Mouse (Mus musculus) spleen, adult 2 months (tissue): Measurements from ENCODE around the gene Cep112.

Source experiments
- CTCF ChIP-seq: fragments of 200-500 bp; IDR thresholded peaks from 2 replicates; pipeline ENCODE4 v1.5.1; 2011; ENCODE audit warnings: mild to moderate bottlenecking, inconsistent platforms; ENCODE audit not compliant: insufficient read depth, insufficient read length, insufficient replicate concordance; ENCODE audit errors: extremely low read depth
- POLR2A ChIP-seq: fragments of 200-500 bp; IDR thresholded peaks from 2 replicates; pipeline ENCODE4 v1.6.1; 2011; ENCODE audit warnings: low read depth, low read length, inconsistent platforms

- TF ChIP-seq CTCF: no peak
- TF ChIP-seq POLR2A: no peak
Measured at GRCm38 (mm10) chr11:108809626-108810025, 384.6 kb downstream of the Cep112 start.
